Mouse (Mus musculus) hindbrain, embryonic 13.5 days (tissue): ENCODE results near the gene Pnpla6. TPM values are rescaled to one million over a fixed set of nuclear protein-coding genes. Genes with fewer than 3 reads are reported as not detected.
A peak's percentile ranks its signal among the peaks of the same experiment; 100 is the strongest.
"Not testable (repeated sequence)": the region's sequence is repeated elsewhere in the genome, so short reads cannot be mapped to it uniquely, and the experiment has no call there.

Source experiments
- ATAC-seq: fragments of 200-750 bp; cut with Nextera tagmentation; 2 replicates; pipeline ENCODE4 v1.8.0; 2017; ENCODE audit warnings: moderate TSS enrichment; ENCODE audit not compliant: low FRiP score
- H3K27ac ChIP-seq: fragments of 300-500 bp; sonication (generic); 2 replicates; pipeline ENCODE4 v1.5.1; 2015; ENCODE audit warnings: inconsistent platforms, mild to moderate bottlenecking, moderate library complexity
- H3K27me3 ChIP-seq: fragments of 300-500 bp; sonication (generic); 2 replicates; pipeline ENCODE4 v1.6.1; 2015; ENCODE audit warnings: mild to moderate bottlenecking, inconsistent platforms
- H3K36me3 ChIP-seq: fragments of 300-500 bp; sonication (generic); 2 replicates; pipeline ENCODE4 v1.6.1; 2015; ENCODE audit warnings: mild to moderate bottlenecking, inconsistent platforms
- H3K4me1 ChIP-seq: fragments of 300-500 bp; sonication (generic); replicated peaks from 2 replicates; pipeline ENCODE4 v1.6.1; 2015; ENCODE audit warnings: inconsistent platforms
- H3K4me2 ChIP-seq: fragments of 300-500 bp; sonication (generic); 2 replicates; pipeline ENCODE4 v1.6.1; 2015; ENCODE audit warnings: inconsistent platforms, mild to moderate bottlenecking, moderate library complexity
- H3K4me3 ChIP-seq: fragments of 300-500 bp; sonication (generic); 2 replicates; pipeline ENCODE4 v1.5.1; 2015; ENCODE audit warnings: mild to moderate bottlenecking, inconsistent platforms
- H3K9ac ChIP-seq: fragments of 300-500 bp; sonication (generic); 2 replicates; pipeline ENCODE4 v1.6.1; 2015; ENCODE audit warnings: mild to moderate bottlenecking, inconsistent platforms
- H3K9me3 ChIP-seq: fragments of 300-500 bp; sonication (generic); 2 replicates; pipeline ENCODE4 v1.6.1; 2016; ENCODE audit warnings: inconsistent platforms
- WGBS: fragments of 180-500 bp; shearing (Covaris S2); methylation state at CpG from one replicate; pipeline ENCODE4 v1.1.7; 2015; 5-methylcytosine and 5-hydroxymethylcytosine counted together
- polyA plus RNA-seq: library from polyadenylated mRNA; unstranded; fragments of >200 nt; fragmentation: Nextera tagmentation; extraction: Ambion mirVana; gene quantifications from 2 replicates; pipeline ENCODE4 v1.2.1, GENCODE M21; 2015

Pnpla6 gene
- polyA plus RNA-seq, 1 experiment from 2014 or later = 34.8 TPM

- H3K4me1 ChIP-seq = no peaks in the 10 kb centered on the region
- H3K27ac ChIP-seq = no peak overlapping the region
- WGBS = 81% methylated on average over 1 of the region's 1 CpGs
- H3K4me2 ChIP-seq = no peak overlapping the region
- no peak overlapping the region for H3K4me3 ChIP-seq
- H3K9ac ChIP-seq = no peak overlapping the region
- no peaks in the 10 kb centered on the region for H3K27me3 ChIP-seq
- H3K9me3 ChIP-seq = no peaks in the 10 kb centered on the region
- no peaks in the 10 kb centered on the region for H3K36me3 ChIP-seq
- no peak for ATAC-seq
Measured at GRCm38 (mm10) chr8:3552240-3552639, 37.1 kb downstream of the Pnpla6 start.

GRCm38 (mm10) chr8:3556114-3556513, 40.9 kb downstream of the Pnpla6 start:
- 61% methylated on average over 4 of the region's 4 CpGs for WGBS
- Histone ChIP-seq H3K4me3 (no peak overlapping the region), H3K9ac (no peak overlapping the region), H3K4me2 (no peak overlapping the region), H3K36me3 (no peaks in the 10 kb centered on the region), H3K9me3 (no peaks in the 10 kb centered on the region), H3K27me3 (no peaks in the 10 kb centered on the region), H3K27ac (no peak overlapping the region), H3K4me1 (no peaks in the 10 kb centered on the region)
- ATAC-seq = peak; percentile 95

DNA sequence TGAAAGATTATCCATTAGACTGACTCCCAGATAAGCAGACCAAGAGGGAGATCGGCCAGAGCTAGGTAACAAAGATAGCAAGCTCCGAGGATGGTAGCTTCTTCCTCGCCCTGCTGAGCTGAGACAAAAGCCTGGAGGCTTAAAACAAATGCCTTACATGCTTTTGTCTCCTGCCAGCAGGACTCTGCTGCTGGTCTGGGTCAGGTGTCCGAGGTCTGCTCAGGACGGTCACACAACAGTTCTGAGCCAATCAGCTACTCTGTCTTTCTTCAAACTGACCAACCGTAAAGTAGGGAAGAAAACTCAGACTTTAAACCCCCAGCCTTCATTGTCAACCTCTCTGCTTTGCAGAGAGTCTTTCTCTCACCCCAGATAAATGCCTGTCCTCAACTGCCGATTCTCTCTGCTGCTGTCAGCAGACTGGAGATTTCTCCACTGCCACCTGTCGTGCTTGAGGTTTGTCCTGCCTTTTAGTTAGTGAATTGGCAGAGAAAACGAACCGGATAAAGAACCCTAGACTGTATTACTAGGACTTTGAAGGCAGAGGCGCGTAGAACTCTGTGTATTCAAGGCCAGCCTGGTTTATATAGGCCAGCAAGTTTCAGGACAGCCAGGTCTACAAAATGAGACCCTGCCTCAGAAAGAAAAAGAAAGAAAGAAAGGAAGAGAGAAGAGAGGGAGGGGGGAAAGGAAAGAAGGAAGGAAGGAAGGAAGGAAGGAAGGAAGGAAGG, 52.6 kb downstream of the Pnpla6 start, which contains the start of gene C330021F23Rik:
Gene C330021F23Rik (plus strand): TSS at position 350 of the 731 bp plus-strand sequence.
- H3K4me3 ChIP-seq = peak within 1 kb of the TSS; percentile 17; the same call in 1 of the 2 replicates
- WGBS = 1% methylated on average over 12 of the region's 12 CpGs
- H3K4me1 ChIP-seq = peaks cover 14% of the 10 kb centered on the region
- no peaks in the 10 kb centered on the region for H3K9me3 ChIP-seq
- peak within 1 kb of the TSS; percentile 43 for H3K9ac ChIP-seq
- no peaks in the 10 kb centered on the region for H3K27me3 ChIP-seq
- H3K36me3 ChIP-seq = no peaks in the 10 kb centered on the region
- H3K27ac ChIP-seq = no peak within 1 kb of the TSS
- no peak for ATAC-seq
- H3K4me2 ChIP-seq = peak within 1 kb of the TSS; percentile 45

- no peaks in the 10 kb centered on the region for H3K27me3 ChIP-seq
- H3K4me2 ChIP-seq = peak overlapping the region; percentile 45; the same call in 1 of the 2 replicates
- H3K9ac ChIP-seq = no peak overlapping the region; the same call in 1 of the 2 replicates
- 2% methylated on average over 7 of the region's 7 CpGs for WGBS
- no peak for ATAC-seq
- no peaks in the 10 kb centered on the region for H3K9me3 ChIP-seq
- no peaks in the 10 kb centered on the region for H3K36me3 ChIP-seq
- H3K4me1 ChIP-seq = peaks cover 14% of the 10 kb centered on the region
- H3K4me3 ChIP-seq = no peak overlapping the region
- no peak overlapping the region for H3K27ac ChIP-seq
Measured at GRCm38 (mm10) chr8:3568378-3568777, 53.2 kb downstream of the Pnpla6 start.

GRCm38 (mm10) chr8:3569784-3570183, 54.6 kb downstream of the Pnpla6 start:
- H3K4me1 ChIP-seq = peaks cover 14% of the 10 kb centered on the region
- H3K27me3 ChIP-seq = no peaks in the 10 kb centered on the region
- no peak overlapping the region for H3K9ac ChIP-seq
- H3K4me2 ChIP-seq = no peak overlapping the region
- 93% methylated on average over 5 of the region's 5 CpGs for WGBS
- no peaks in the 10 kb centered on the region for H3K36me3 ChIP-seq
- no peak for ATAC-seq
- no peaks in the 10 kb centered on the region for H3K9me3 ChIP-seq
- H3K4me3 ChIP-seq = no peak overlapping the region
- H3K27ac ChIP-seq = no peak overlapping the region

DNA sequence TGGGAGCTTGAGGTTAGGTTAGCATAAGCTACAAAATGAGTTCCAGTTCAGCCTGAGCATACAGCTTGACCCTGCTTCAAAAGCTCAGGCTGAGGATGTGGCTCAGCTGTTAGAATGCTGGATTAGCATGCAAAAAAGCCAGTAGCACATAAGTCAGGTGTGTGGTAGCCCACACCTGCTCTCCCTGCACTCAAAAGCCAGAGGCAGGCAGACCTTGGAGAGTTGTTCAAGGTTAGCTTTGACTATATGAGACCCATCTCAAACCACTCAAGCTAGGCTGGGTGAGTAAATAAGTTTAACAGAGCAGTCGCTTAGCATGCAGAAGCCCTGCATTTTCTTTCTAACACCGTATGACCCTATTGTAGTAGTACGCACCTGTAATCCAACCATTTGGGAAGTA, 59.4 kb downstream of the Pnpla6 start:
- no peaks in the 10 kb centered on the region for H3K36me3 ChIP-seq
- H3K9ac ChIP-seq = no peak overlapping the region
- no peaks in the 10 kb centered on the region for H3K4me1 ChIP-seq
- ATAC-seq = no peak
- WGBS = 94% methylated on average over 3 of the region's 3 CpGs
- no peaks in the 10 kb centered on the region for H3K9me3 ChIP-seq
- H3K27me3 ChIP-seq = no peaks in the 10 kb centered on the region
- H3K4me3 ChIP-seq = no peak overlapping the region
- no peak overlapping the region for H3K4me2 ChIP-seq
- no peak overlapping the region for H3K27ac ChIP-seq

- no peak for ATAC-seq
- Histone ChIP-seq H3K4me2 (no peak overlapping the region), H3K4me1 (no peaks in the 10 kb centered on the region), H3K27ac (no peak overlapping the region), H3K27me3 (no peaks in the 10 kb centered on the region), H3K9me3 (no peaks in the 10 kb centered on the region), H3K36me3 (no peaks in the 10 kb centered on the region), H3K9ac (no peak overlapping the region), H3K4me3 (no peak overlapping the region)
- WGBS = 84% methylated on average over 15 of the region's 15 CpGs
Measured at GRCm38 (mm10) chr8:3576211-3576960, 61.2 kb downstream of the Pnpla6 start.

DNA sequence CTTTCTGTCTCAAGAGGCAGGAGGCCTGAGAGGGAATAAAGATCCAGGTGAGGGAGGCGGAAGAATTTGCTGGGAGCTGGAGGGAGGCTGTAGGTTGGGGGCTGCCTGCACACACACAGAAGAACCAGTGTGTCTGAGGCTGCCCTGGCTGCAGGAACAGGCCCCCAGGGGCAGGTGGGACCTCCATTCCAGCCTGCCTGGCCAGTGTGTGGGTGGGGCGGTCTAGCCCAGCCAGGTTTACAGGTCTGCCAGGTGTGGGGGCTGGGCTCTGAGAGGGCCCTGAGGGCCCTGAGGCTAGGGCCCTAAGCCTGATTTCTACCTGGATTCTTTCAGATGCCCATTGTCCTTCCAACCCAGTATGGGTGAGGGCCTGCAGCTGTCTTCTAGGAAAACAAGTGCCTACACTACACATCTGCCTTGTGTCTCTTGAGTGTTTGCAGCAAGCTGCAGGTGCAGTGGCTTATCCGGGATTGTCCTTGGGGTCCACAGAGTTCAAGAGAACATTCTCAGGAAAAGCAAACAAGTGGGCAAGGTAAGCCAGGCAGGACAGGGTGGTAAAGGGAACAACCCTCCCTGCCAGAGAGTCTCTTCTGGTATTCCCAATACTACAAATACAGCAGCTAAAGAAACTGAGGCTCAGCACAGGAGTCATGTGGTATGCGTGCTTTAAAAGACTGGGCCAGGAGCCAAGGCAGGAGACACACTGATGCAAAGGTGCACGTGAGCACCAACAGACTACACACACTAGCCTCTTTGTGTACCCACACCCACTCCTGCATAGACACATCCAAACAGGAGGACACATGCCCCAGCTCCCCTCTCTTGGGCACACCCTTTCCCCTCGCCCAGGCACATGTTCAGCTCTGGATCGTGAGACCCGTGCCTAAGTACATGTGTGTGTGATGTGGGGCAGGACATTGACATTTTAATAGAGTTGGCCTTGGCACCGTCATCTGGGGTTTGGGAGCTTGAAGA, 64.5 kb downstream of the Pnpla6 start:
- 87% methylated on average over 9 of the region's 9 CpGs for WGBS
- Histone ChIP-seq H3K4me3 (no peak overlapping the region), H3K27ac (no peak overlapping the region), H3K4me1 (no peaks in the 10 kb centered on the region), H3K4me2 (no peak overlapping the region), H3K36me3 (no peaks in the 10 kb centered on the region), H3K27me3 (no peaks in the 10 kb centered on the region), H3K9me3 (no peaks in the 10 kb centered on the region), H3K9ac (no peak overlapping the region)
- ATAC-seq = no peak

DNA sequence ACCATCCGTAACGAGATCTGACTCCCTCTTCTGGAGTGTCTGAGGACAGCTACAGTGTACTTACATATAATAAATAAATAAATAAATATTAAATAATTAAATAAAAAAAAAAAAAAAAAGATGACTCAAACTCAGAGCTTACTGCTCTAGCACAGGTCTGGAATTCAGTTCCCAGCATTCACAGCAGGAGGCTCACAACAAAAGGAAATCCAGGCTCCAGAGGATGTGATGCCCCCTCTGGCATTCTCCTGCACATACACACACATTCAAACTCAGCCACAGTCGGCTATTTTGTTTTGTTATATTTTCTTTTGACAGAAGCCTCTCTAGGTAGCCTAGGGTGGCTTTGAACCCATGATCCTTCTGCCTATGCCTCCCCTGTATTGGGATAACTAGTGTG, 66.8 kb downstream of the Pnpla6 start:
- H3K36me3 ChIP-seq, ATAC-seq, H3K27me3 ChIP-seq, H3K4me1 ChIP-seq, H3K4me2 ChIP-seq, H3K27ac ChIP-seq, H3K9me3 ChIP-seq, H3K4me3 ChIP-seq, H3K9ac ChIP-seq: not testable (repeated sequence)
- 82% methylated on average over 2 of the region's 3 CpGs for WGBS

DNA sequence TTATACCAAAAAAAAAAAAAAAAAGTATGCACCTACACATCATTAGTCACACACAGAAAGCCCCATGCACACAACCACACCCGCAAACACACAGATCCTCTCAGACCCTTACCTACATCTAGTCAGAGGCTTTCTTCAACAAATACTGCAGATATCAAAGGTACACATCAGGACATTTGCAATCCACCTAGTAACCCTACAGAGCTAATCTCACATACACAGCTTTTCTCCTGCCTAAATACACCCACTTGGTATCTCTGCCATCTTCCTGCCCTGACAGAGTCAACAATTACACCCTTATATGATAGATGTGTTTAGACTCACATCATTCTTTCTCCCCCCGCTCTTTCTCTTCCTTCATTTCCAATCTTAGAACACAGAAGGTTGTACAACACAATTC, 71.3 kb downstream of the Pnpla6 start:
- H3K27ac ChIP-seq = no peak overlapping the region
- H3K4me1 ChIP-seq = peaks cover 8% of the 10 kb centered on the region
- no peak overlapping the region for H3K4me3 ChIP-seq
- no peak overlapping the region for H3K4me2 ChIP-seq
- H3K9me3 ChIP-seq = no peaks in the 10 kb centered on the region
- no peak for ATAC-seq
- no peak overlapping the region for H3K9ac ChIP-seq
- H3K27me3 ChIP-seq = no peaks in the 10 kb centered on the region
- WGBS = 99% methylated on average over 2 of the region's 2 CpGs
- H3K36me3 ChIP-seq = no peaks in the 10 kb centered on the region

GRCm38 (mm10) chr8:3586993-3587390, 71.8 kb downstream of the Pnpla6 start, which contains the start of gene Camsap3:
Gene Camsap3 (plus strand): TSS chr8:3587293.
- H3K9ac ChIP-seq = peak within 1 kb of the TSS; percentile 88
- peak within 1 kb of the TSS; percentile 67 for H3K4me2 ChIP-seq
- ATAC-seq = 0 out of 2 replicates have a peak, but pooled peaks have one; percentile 0
- no peaks in the 10 kb centered on the region for H3K36me3 ChIP-seq
- peak within 1 kb of the TSS; percentile 93 for H3K27ac ChIP-seq
- H3K4me1 ChIP-seq = peaks cover 8% of the 10 kb centered on the region
- H3K27me3 ChIP-seq = no peaks in the 10 kb centered on the region
- peak within 1 kb of the TSS; percentile 86 for H3K4me3 ChIP-seq
- WGBS = 8% methylated on average over 7 of the region's 7 CpGs
- H3K9me3 ChIP-seq = no peaks in the 10 kb centered on the region
